Mouse (Mus musculus) liver, adult 2 months (tissue): Measurements from ENCODE around the gene Itm2c. TPM values are rescaled to one million over a fixed set of nuclear protein-coding genes. Genes with fewer than 3 reads are reported as not detected.

ENCODE experiments used
- DNase-seq: peaks from one replicate; pipeline ENCODE4 v3.0.0-alpha.2; 2011; ENCODE audit warnings: low read depth, low spot score; ENCODE audit errors: extremely low read depth
- H3K27ac ChIP-seq: fragments of 200-500 bp; replicated peaks from 2 replicates; pipeline ENCODE4 v1.5.1; 2012; ENCODE audit warnings: low read depth, mild to moderate bottlenecking, control low read depth, inconsistent platforms, low read length; ENCODE audit not compliant: insufficient read depth
- H3K27me3 ChIP-seq: fragments of 200-500 bp; 2 replicates; pipeline ENCODE4 v1.6.1; 2012; ENCODE audit warnings: mild to moderate bottlenecking, moderate library complexity, low read length, inconsistent platforms; ENCODE audit not compliant: control insufficient read depth, insufficient read depth
- H3K36me3 ChIP-seq: fragments of 200-500 bp; 2 replicates; pipeline ENCODE4 v1.6.1; 2012; ENCODE audit warnings: low read length, inconsistent platforms; ENCODE audit not compliant: control insufficient read depth, insufficient read depth
- H3K4me1 ChIP-seq: fragments of 200-500 bp; 2 replicates; pipeline ENCODE4 v1.6.1; 2011; ENCODE audit warnings: low read length; ENCODE audit not compliant: control insufficient read depth, insufficient read depth
- H3K4me3 ChIP-seq: fragments of 200-500 bp; 2 replicates; pipeline ENCODE4 v1.5.1; 2011; ENCODE audit warnings: low read depth, mild to moderate bottlenecking, control low read depth, low read length, moderate library complexity; ENCODE audit not compliant: insufficient read depth
- H3K79me2 ChIP-seq: fragments of 200-500 bp; 2 replicates; pipeline ENCODE4 v1.6.1; 2012; ENCODE audit warnings: inconsistent platforms, mild to moderate bottlenecking, low read length, moderate library complexity; ENCODE audit not compliant: control insufficient read depth, insufficient read depth
- H3K9ac ChIP-seq: fragments of 200-500 bp; 2 replicates; pipeline ENCODE4 v1.6.1; 2012; ENCODE audit warnings: low read depth, mild to moderate bottlenecking, control low read depth, inconsistent platforms, low read length
- CTCF ChIP-seq: fragments of 200-500 bp; IDR thresholded peaks from 2 replicates; pipeline ENCODE4 v1.5.1; 2011; ENCODE audit warnings: low read depth, low read length, control low read depth
- POLR2A ChIP-seq: fragments of 200-500 bp; IDR thresholded peaks from 2 replicates; pipeline ENCODE4 v1.6.1; 2011; ENCODE audit warnings: low read length, control low read depth; ENCODE audit not compliant: insufficient read depth; ENCODE audit errors: extremely low read depth
- WGBS: fragments of 180-500 bp; shearing (Covaris S2); methylation state at CpG from one replicate; pipeline ENCODE4 v1.1.7; 2018; 5-methylcytosine and 5-hydroxymethylcytosine counted together
- polyA plus RNA-seq: library from polyadenylated mRNA; depleted of rRNA; stranded (reverse); fragments of >200 nt; gene quantifications from 2 replicates; pipeline ENCODE4 v1.2.3, GENCODE M21; 2012
- total RNA-seq: library from RNA; depleted of rRNA; stranded (reverse); fragments of >200 nt; gene quantifications from 2 replicates; pipeline ENCODE4 v1.2.3, GENCODE M21; 2014

Gene Itm2c
- total and polyA plus RNA-seq, 2 experiments = 39.1 to 60.1 TPM

- H3K27me3 ChIP-seq = no peaks in the 10 kb centered on the region
- no peaks in the 10 kb centered on the region for H3K79me2 ChIP-seq
- H3K4me1 ChIP-seq = peaks cover 11% of the 10 kb centered on the region
- no peak overlapping the region for H3K4me3 ChIP-seq
- H3K27ac ChIP-seq = no peak overlapping the region
- no peaks in the 10 kb centered on the region for H3K36me3 ChIP-seq
- no peak for DNase-seq
- H3K9ac ChIP-seq = no peak overlapping the region
- 69% methylated on average over 12 of the region's 12 CpGs for WGBS
- no peak for TF ChIP-seq CTCF
- no peak for TF ChIP-seq POLR2A
Measured at GRCm38 (mm10) chr1:85896781-85897700, 3.0 kb downstream of the Itm2c start.

- Histone ChIP-seq H3K9ac (no peak overlapping the region), H3K79me2 (no peaks in the 10 kb centered on the region), H3K36me3 (no peaks in the 10 kb centered on the region), H3K4me1 (peaks cover 13% of the 10 kb centered on the region), H3K27me3 (no peaks in the 10 kb centered on the region), H3K27ac (no peak overlapping the region), H3K4me3 (no peak overlapping the region)
- TF ChIP-seq POLR2A = no peak
- no peak for TF ChIP-seq CTCF
- WGBS = 70% methylated on average over 8 of the region's 8 CpGs
- no peak for DNase-seq
Measured at GRCm38 (mm10) chr1:85897901-85898760, 4.0 kb downstream of the Itm2c start.

GRCm38 (mm10) chr1:85898761-85899387 is 4.8 kb downstream of the Itm2c start:
- Histone ChIP-seq H3K27me3 (no peaks in the 10 kb centered on the region), H3K9ac (no peak overlapping the region), H3K4me1 (peaks cover 13% of the 10 kb centered on the region), H3K27ac (no peak overlapping the region), H3K36me3 (no peaks in the 10 kb centered on the region), H3K4me3 (no peak overlapping the region), H3K79me2 (no peaks in the 10 kb centered on the region)
- DNase-seq = no peak
- whole genome bisulfite sequencing = 57% methylated on average over 12 of the region's 12 CpGs
- TF ChIP-seq CTCF = no peak
- no peak for TF ChIP-seq POLR2A

- H3K36me3 ChIP-seq = no peaks in the 10 kb centered on the region
- no peaks in the 10 kb centered on the region for H3K79me2 ChIP-seq
- peaks cover 10% of the 10 kb centered on the region for H3K4me1 ChIP-seq
- TF ChIP-seq POLR2A (no peak), CTCF (no peak)
- no peak overlapping the region for H3K9ac ChIP-seq
- no peak for DNase-seq
- no peaks in the 10 kb centered on the region for H3K27me3 ChIP-seq
- H3K27ac ChIP-seq = no peak overlapping the region
- no peak overlapping the region for H3K4me3 ChIP-seq
Measured at GRCm38 (mm10) chr1:85899388-85899761, 5.3 kb downstream of the Itm2c start.

GRCm38 (mm10) chr1:85900521-85901333 is 6.6 kb downstream of the Itm2c start:
- no peak overlapping the region for H3K9ac ChIP-seq
- no peak for DNase-seq
- no peaks in the 10 kb centered on the region for H3K79me2 ChIP-seq
- peaks cover 10% of the 10 kb centered on the region for H3K4me1 ChIP-seq
- no peak for TF ChIP-seq POLR2A
- TF ChIP-seq CTCF = no peak
- H3K27ac ChIP-seq = no peak overlapping the region
- H3K27me3 ChIP-seq = no peaks in the 10 kb centered on the region
- H3K36me3 ChIP-seq = peaks cover 5% of the 10 kb centered on the region; the same call in 1 of the 2 replicates
- H3K4me3 ChIP-seq = no peak overlapping the region
- WGBS = 59% methylated on average over 7 of the region's 7 CpGs
